Mouse (Mus musculus): Measurements from ENCODE around the gene Mc1r. TPM values are rescaled to one million over a fixed set of nuclear protein-coding genes. Genes with fewer than 3 reads are reported as not detected.

Gene Mc1r
- total and polyA plus RNA-seq, 3 experiments = 0.31 to 0.45 TPM; not detected in 1

DNA sequence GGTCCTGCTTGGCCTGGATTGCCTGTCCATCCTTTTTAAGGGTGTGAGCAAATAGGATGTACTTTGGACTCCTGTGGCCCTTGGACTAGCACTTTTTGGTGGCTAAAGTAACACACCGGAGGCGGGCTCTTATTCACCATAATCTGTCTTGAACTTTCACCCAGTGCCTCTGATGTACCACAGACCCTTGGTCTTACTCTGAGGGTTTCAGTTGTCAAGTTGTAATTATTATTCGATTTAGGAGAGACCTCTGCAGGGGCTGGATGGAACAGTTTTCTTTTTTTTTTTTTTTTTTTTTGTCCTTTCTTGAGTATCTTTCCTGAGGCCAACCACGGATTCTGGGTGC, 36.6 kb downstream of the Mc1r start:
- H3K27ac ChIP-seq (ENCODE audit: control insufficient read depth, low read depth, low read length) = peak overlapping the region; percentile 33; the same call in 1 of the 2 replicates

DNA sequence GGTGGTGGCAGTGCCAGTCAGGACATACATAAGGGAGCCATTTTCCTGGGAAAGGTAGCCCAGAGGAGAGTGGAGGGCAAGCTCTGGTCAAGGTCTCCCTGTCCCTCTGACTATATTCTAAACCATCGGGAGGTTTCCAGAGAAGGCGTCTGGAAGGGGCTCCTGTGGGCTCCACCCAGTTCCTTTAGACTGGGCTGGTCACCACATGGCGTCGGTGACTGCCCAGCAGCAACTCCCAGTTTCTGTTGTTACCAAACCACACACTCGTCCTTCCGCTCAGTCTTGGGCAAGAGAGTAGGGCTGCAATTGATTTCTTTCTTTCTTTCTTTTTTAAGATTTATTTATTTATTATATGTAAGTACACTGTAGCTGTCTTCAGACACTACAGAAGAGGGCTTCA, 37.2 kb downstream of the Mc1r start:
- Histone ChIP-seq H3K27me3 (ENCODE audit: control insufficient read depth in 1 of 2, insufficient read depth in 2 of 2, low read length in 2 of 2) (no peaks in the 10 kb centered on the region), H3K9me3 (replicated peaks; ENCODE audit: insufficient read depth, low read length) (no peaks in the 10 kb centered on the region), H3K36me3 (ENCODE audit: control insufficient read depth in 1 of 2, insufficient read depth in 2 of 2, low read length in 2 of 2) (peaks cover 0 to 11% of the 10 kb centered on the region in 2 experiments; a peak in 1 of 4 replicates), H3K79me2 (ENCODE audit: control insufficient read depth, insufficient read depth, low read length, poor library complexity) (peaks cover 4% of the 10 kb centered on the region; the same call in 1 of the 2 replicates), H3K4me1 (ENCODE audit: control insufficient read depth in 1 of 2, insufficient read depth in 2 of 2, low read length in 2 of 2) (peaks cover 6 to 28% of the 10 kb centered on the region in 2 experiments), H3K9ac (ENCODE audit: control insufficient read depth, low read depth, low read length, poor library complexity, severe bottlenecking) (no peak overlapping the region; the same call in 1 of the 2 replicates), H3K4me3 (ENCODE audit: control insufficient read depth in 1 of 2, insufficient read depth in 1 of 2, low read depth in 2 of 2, low read length in 2 of 2) (peak overlapping the region in 1 of 2 experiments; percentile 90; a peak in 2 of 4 replicates), H3K27ac (ENCODE audit: control insufficient read depth, low read depth, low read length) (no peak overlapping the region)
- TF ChIP-seq GABPA (IDR thresholded peaks at IDR 0.05; ENCODE audit: low read depth, low read length) (no peak), CHD2 (IDR thresholded peaks at IDR 0.05; ENCODE audit: low read length) (no peak), NRF1 (IDR thresholded peaks at IDR 0.05; ENCODE audit: insufficient read depth, low read depth, low read length, poor library complexity, severe bottlenecking) (no peak), MAX (IDR thresholded peaks at IDR 0.05; ENCODE audit: low read length) (no peak), USF1 (IDR thresholded peaks at IDR 0.05; ENCODE audit: low read depth, low read length) (no peak), POLR2AphosphoS2 (IDR thresholded peaks at IDR 0.05; ENCODE audit: low read length) (no peak), MYC (IDR thresholded peaks at IDR 0.05; ENCODE audit: low read depth, low read length) (no peak)
- no peak for DNase-seq (ENCODE audit: low read depth, low spot score)

More for the DNA sequence above, 36.6 kb downstream of the Mc1r start:
- Histone ChIP-seq H3K4me1 (ENCODE audit: control insufficient read depth in 1 of 2, insufficient read depth in 2 of 2, low read length in 2 of 2) (peaks cover 6 to 23% of the 10 kb centered on the region in 2 experiments), H3K4me3 (ENCODE audit: control insufficient read depth in 1 of 2, insufficient read depth in 1 of 2, low read depth in 2 of 2, low read length in 2 of 2) (peak overlapping the region; percentile 90), H3K9me3 (replicated peaks; ENCODE audit: insufficient read depth, low read length) (no peaks in the 10 kb centered on the region), H3K9ac (ENCODE audit: control insufficient read depth, low read depth, low read length, poor library complexity, severe bottlenecking) (peak overlapping the region; percentile 94), H3K79me2 (ENCODE audit: control insufficient read depth, insufficient read depth, low read length, poor library complexity) (peaks cover 4% of the 10 kb centered on the region; the same call in 1 of the 2 replicates), H3K36me3 (ENCODE audit: control insufficient read depth in 1 of 2, insufficient read depth in 2 of 2, low read length in 2 of 2) (peaks cover 0 to 5% of the 10 kb centered on the region in 2 experiments; a peak in 1 of 4 replicates), H3K27me3 (ENCODE audit: control insufficient read depth in 1 of 2, insufficient read depth in 2 of 2, low read length in 2 of 2) (no peaks in the 10 kb centered on the region)
- DNase-seq (ENCODE audit: low read depth, low spot score) = no peak
- TF ChIP-seq MYC (IDR thresholded peaks at IDR 0.05; ENCODE audit: low read depth, low read length) (no peak), CTCF (IDR thresholded peaks at IDR 0.05 in 2 of 3, conservative IDR thresholded peaks at IDR 0.05 in 1 of 3; ENCODE audit: control insufficient read depth in 1 of 3, insufficient read depth in 1 of 3, low read depth in 2 of 3, low read length in 3 of 3, poor library complexity in 1 of 3, severe bottlenecking in 1 of 3) (peak in 1 of 3 experiments; percentile 20; a peak in 2 of 6 replicates), ZNF384 (IDR thresholded peaks at IDR 0.05; ENCODE audit: low read depth, low read length) (peak; percentile 91), USF2 (IDR thresholded peaks at IDR 0.05; ENCODE audit: borderline replicate concordance in 1 of 2, insufficient read depth in 1 of 2, low read depth in 1 of 2, low read length in 2 of 2) (no peak)

DNA sequence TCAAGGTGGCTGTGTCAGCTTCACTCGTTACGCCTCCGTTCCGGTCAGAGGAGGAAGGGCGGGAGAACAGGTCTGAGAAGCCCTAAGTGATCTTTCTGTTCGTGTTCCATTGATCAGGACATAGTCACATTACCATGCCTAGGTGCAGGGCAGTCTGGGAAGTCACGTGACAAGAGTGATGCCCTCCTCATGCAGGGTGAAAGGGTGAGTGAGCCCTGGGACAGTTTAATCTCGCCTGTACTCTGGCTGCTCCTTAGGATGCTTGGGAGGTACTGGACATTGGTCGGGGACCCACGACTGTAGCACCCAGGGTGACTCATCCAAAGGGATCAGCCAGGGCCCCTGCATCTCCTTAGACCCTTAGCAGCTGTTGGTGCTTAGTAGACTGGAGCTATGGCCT, 39.1 kb downstream of the Mc1r start:
- peaks cover 10 to 39% of the 10 kb centered on the region in 2 experiments for H3K4me1 ChIP-seq (ENCODE audit: control insufficient read depth in 1 of 2, insufficient read depth in 2 of 2, low read length in 2 of 2)
- no peak overlapping the region for H3K27ac ChIP-seq (ENCODE audit: control insufficient read depth, low read depth, low read length)
- peaks cover 0 to 23% of the 10 kb centered on the region in 2 experiments; a peak in 2 of 4 replicates for H3K36me3 ChIP-seq (ENCODE audit: control insufficient read depth in 1 of 2, insufficient read depth in 2 of 2, low read length in 2 of 2)
- H3K27me3 ChIP-seq (ENCODE audit: control insufficient read depth in 1 of 2, insufficient read depth in 2 of 2, low read length in 2 of 2) = no peaks in the 10 kb centered on the region
- H3K79me2 ChIP-seq (ENCODE audit: control insufficient read depth, insufficient read depth, low read length, poor library complexity) = peaks cover 4% of the 10 kb centered on the region; the same call in 1 of the 2 replicates
- H3K4me3 ChIP-seq (ENCODE audit: control insufficient read depth in 1 of 2, insufficient read depth in 1 of 2, low read depth in 2 of 2, low read length in 2 of 2) = no peak overlapping the region
- H3K9ac ChIP-seq (ENCODE audit: control insufficient read depth, low read depth, low read length, poor library complexity, severe bottlenecking) = no peak overlapping the region
- H3K9me3 ChIP-seq (replicated peaks; ENCODE audit: insufficient read depth, low read length) = no peaks in the 10 kb centered on the region
- TF ChIP-seq GATA1 (IDR thresholded peaks at IDR 0.05; ENCODE audit: low read depth, low read length) (no peak), EP300 (IDR thresholded peaks at IDR 0.05; ENCODE audit: low read depth in 1 of 2, low read length in 2 of 2) (no peak), MAFK (IDR thresholded peaks at IDR 0.05; ENCODE audit: borderline replicate concordance, low read depth, low read length) (no peak), MAX (IDR thresholded peaks at IDR 0.05; ENCODE audit: low read length) (no peak), KAT2A (conservative IDR thresholded peaks at IDR 0.05; ENCODE audit: low read depth, low read length) (no peak)
- DNase-seq (ENCODE audit: low read depth, low spot score) = no peak
